Mouse (Mus musculus) CH12F3 (cell line): ENCODE data around the gene Msl1.

ENCODE experiments used
- in situ Hi-C: fragments of 300-500 bp; cut with MboI; formaldehyde crosslinking; loops from 2 replicates; pipeline ENCODE4 v1.14.3; 2020; ENCODE audit warnings: low sequenced_read_pairs

Msl1 gene

GRCm38 (mm10) chr11:98795015-98795713 is at the start of gene Msl1:
TSS of gene Msl1 (plus strand) at chr11:98795516.
- in situ Hi-C loops = no loop called here

- in situ Hi-C loops = no loop called here
Observed at GRCm38 (mm10) chr11:98745932-98746853, 49.1 kb upstream of the Msl1 start.

GRCm38 (mm10) chr11:98746855-98747693 is 48.2 kb upstream of the Msl1 start:
- in situ Hi-C loops = no loop called here

- in situ Hi-C loops = no loop called here
Observed at GRCm38 (mm10) chr11:98747804-98748505, 47.4 kb upstream of the Msl1 start.

GRCm38 (mm10) chr11:98748506-98749416 is 46.6 kb upstream of the Msl1 start:
- in situ Hi-C loops = no loop called here

- in situ Hi-C loops = no loop called here
Observed at GRCm38 (mm10) chr11:98749716-98750115, 45.6 kb upstream of the Msl1 start.

- in situ Hi-C loops = no loop called here
Observed at GRCm38 (mm10) chr11:98750351-98751201, 44.7 kb upstream of the Msl1 start.

- in situ Hi-C loops = no loop called here
Observed at GRCm38 (mm10) chr11:98751221-98751782, 44.0 kb upstream of the Msl1 start.

GRCm38 (mm10) chr11:98752562-98753140 is 42.7 kb upstream of the Msl1 start:
- in situ Hi-C loops = no loop called here

GRCm38 (mm10) chr11:98753264-98753663 is 42.1 kb upstream of the Msl1 start:
- in situ Hi-C loops = no loop called here

GRCm38 (mm10) chr11:98754151-98754620 is 41.1 kb upstream of the Msl1 start:
- in situ Hi-C loops = no loop called here

- in situ Hi-C loops = no loop called here
Observed at GRCm38 (mm10) chr11:98754621-98755181, 40.6 kb upstream of the Msl1 start.

- in situ Hi-C loops = no loop called here
Observed at GRCm38 (mm10) chr11:98755726-98756380, 39.5 kb upstream of the Msl1 start.

GRCm38 (mm10) chr11:98756711-98757110 is 38.6 kb upstream of the Msl1 start:
- in situ Hi-C loops = no loop called here

GRCm38 (mm10) chr11:98761939-98762338 is 33.4 kb upstream of the Msl1 start:
- in situ Hi-C loops = no loop called here

- in situ Hi-C loops = no loop called here
Observed at GRCm38 (mm10) chr11:98762756-98763501, 32.4 kb upstream of the Msl1 start.
